Mouse (Mus musculus): ENCODE measurements at regions not wholly inside any gene's neighbourhood (a gene's known extent, or its start where the extent isn't known, plus 50 kb on each side); places are given as distances from the start of the nearest gene placed in this dataset.

DNA sequence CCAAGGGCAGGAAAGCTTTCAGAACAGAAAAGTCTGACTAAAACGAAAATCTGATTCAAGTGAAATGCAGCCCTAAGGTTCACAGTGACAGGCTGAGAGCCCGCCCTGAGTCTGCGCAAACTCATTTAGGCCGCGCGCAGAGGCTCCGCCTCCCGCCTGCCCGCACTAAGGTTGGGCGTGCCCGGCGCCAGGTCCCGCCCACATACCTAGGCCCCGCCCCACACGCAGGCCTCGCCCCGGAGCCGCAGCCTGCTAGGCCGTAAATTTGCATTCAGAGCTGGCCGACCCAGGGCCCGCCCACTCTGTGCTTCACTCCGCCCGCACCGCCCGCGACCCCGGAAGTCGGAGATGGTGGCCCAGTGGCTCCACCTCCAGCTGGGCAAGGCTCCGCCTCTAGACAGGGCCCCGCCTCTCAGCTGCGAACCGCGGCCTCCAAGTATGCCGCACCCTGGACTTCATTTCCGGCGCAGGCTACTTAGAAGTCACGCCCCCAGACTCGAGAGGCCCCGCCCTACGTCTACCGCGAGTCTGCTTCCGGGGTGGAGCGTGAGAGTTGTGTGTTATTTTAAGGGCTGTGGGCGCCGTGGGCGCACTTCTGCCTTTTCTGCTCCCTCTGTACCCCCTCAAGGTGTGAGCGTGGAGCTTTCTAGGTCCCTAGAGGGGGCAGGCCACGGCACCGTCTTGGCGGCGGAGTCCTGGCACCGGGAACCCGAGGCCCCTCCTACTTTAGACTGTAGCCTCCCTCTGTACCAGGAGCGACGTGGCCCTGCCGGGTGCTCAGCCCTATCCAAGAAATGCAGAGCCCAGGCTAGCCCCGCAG is 52.3 kb upstream of the Wnt7b start:
- Histone ChIP-seq H3K4me1 (ENCODE audit: control insufficient read depth, insufficient read depth, low read length) (0 out of 2 replicates have a peak, but pooled peaks cover 2% of the 10 kb centered on the region), H3K4me3 (replicated peaks; ENCODE audit: extremely low read depth, low read depth, low read length) (peak overlapping the region; percentile 93)
- under 1% methylated on average over 58 of the region's 58 CpGs for WGBS
- peak; percentile 99 for DNase-seq
- no peak for TF ChIP-seq CTCF (IDR thresholded peaks at IDR 0.05; ENCODE audit: insufficient read depth, low read length)
- peak; percentile 99 for TF ChIP-seq POLR2A (IDR thresholded peaks at IDR 0.05; ENCODE audit: borderline replicate concordance, extremely low read depth, low read depth, low read length)

DNA sequence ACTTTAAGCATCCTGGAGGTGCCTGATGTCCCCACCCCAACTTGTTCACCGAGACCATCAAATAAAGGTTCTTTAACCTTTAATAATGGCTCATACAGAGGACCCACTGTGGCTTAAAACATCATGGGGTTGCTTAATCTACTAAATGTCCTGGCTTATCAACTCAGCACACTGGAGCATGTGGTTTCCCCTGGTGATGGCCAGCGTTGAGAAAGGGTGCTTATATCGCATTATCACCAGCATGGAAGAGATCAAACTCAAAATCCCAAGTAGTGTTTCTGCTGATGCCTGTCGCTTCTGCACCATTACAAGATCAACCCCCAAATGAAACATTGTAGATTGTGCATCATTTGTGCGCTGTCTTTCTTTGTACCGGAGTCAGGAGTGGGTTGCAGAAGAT is 53.2 kb upstream of the Wnt7b start:
- no peak for TF ChIP-seq POLR2A (IDR thresholded peaks at IDR 0.05; ENCODE audit: borderline replicate concordance, extremely low read depth, low read depth, low read length)
- TF ChIP-seq CTCF (IDR thresholded peaks at IDR 0.05; ENCODE audit: insufficient read depth, low read length): no peak
- Histone ChIP-seq H3K4me1 (ENCODE audit: control insufficient read depth, insufficient read depth, low read length) (0 out of 2 replicates have a peak, but pooled peaks cover 2% of the 10 kb centered on the region), H3K4me3 (replicated peaks; ENCODE audit: extremely low read depth, low read depth, low read length) (no peak overlapping the region)
- no peak for DNase-seq
- WGBS: 89% methylated on average over 6 of the region's 6 CpGs

DNA sequence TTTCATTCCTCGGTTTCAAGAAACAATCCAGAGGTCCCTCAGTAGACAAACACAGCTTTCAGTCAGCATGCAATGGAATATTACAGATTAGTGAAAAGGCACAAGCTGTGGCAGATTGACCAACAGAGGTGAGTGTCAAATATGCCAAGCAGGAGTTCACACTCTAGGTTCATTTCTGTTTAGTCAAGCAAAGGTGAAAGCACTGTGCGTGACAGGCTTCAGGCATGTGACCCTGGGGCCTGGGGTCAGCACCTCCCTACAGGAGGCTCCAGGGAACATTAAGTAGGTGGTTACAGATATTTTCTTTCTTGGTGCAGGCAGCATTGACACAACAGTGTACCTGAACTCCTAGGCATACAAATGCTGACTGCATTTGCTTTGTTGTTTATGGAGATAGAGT is 57.3 kb upstream of the Wnt7b start:
- WGBS: 86% methylated on average over 2 of the region's 2 CpGs
- Histone ChIP-seq H3K4me1 (ENCODE audit: control insufficient read depth, insufficient read depth, low read length) (0 out of 2 replicates have a peak, but pooled peaks cover 2% of the 10 kb centered on the region), H3K4me3 (replicated peaks; ENCODE audit: extremely low read depth, low read depth, low read length) (no peak overlapping the region)
- no peak for DNase-seq
- no peak for TF ChIP-seq CTCF (IDR thresholded peaks at IDR 0.05; ENCODE audit: insufficient read depth, low read length)
- no peak for TF ChIP-seq POLR2A (IDR thresholded peaks at IDR 0.05; ENCODE audit: borderline replicate concordance, extremely low read depth, low read depth, low read length)

DNA sequence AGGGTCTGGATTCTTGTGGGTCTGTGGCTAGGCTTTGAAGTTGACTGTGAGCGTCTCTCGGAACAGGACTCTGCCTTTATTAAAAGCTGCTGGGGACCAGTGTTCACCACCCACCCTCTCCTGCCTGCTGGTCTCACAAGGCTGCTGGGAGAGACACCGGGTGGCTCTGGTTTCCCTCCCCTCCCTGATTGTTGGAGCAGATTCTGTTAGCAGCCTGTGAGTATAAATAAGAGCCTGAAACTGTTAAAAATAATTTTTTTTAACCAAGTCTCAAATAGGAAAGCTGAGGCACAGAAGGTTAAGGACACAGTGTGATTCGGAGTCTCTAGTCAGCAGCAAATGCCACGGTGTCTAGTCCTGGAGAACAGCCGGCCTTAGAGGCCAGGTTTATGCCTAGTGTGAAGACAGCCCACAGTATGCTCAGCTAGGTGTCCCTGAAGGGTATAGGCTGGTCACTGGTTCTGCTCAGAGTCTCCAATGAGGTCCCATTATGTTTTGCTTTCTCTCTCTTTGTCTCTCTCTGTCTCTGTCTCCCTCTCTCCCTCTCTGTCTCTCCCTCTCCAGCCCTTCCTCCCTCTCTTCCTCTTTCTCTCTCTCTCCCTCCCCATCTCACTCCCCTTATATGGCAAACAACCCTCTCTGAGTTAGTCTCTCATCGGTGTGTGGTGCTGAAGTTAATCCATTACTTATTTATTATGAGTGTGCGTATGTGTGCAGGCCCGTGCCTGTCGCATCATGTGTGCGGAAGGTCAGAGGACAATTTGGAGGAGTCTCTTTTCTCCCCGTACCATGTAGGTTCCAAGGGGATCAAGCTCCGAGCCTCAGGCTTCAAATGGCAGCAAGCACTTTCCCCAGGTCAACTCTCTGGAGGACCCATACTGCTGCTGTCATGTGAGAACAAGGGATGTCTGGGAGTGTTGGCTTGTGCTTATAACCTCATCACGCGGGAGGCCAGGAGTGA is 59.1 kb upstream of the Wnt7b start:
- H3K4me3 ChIP-seq (replicated peaks; ENCODE audit: extremely low read depth, low read depth, low read length): no peak overlapping the region
- H3K4me1 ChIP-seq (ENCODE audit: control insufficient read depth, insufficient read depth, low read length): no peaks in the 10 kb centered on the region; the same call in 1 of the 2 replicates
- DNase-seq: no peak
- WGBS: 72% methylated on average over 15 of the region's 15 CpGs
- no peak for TF ChIP-seq POLR2A (IDR thresholded peaks at IDR 0.05; ENCODE audit: borderline replicate concordance, extremely low read depth, low read depth, low read length)

DNA sequence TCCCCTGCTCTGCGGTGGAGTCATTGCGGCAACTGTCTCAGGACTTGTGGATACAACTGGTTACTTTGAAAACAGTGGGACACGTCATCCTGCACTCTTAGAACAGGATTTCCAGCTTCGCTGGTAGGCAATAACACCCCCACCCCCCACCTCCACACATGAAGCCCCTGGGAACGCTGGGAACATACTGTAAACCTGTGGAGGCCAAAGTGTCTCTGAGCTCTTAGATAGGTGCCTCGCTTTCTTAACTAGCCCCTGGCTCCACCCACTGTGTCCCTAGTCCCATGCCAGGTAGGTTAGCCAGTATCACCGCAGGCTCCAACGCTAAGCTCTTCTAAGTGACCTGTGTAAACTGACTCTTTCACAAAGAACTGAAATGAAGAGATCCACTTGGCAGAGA is 63.1 kb upstream of the Wnt7b start:
- 24% methylated on average over 8 of the region's 8 CpGs for WGBS
- DNase-seq: peak; percentile 61
- H3K4me3 ChIP-seq (replicated peaks; ENCODE audit: extremely low read depth, low read depth, low read length): peak overlapping the region; percentile 69
- TF ChIP-seq CTCF (IDR thresholded peaks at IDR 0.05; ENCODE audit: insufficient read depth, low read length) (no peak), POLR2A (IDR thresholded peaks at IDR 0.05; ENCODE audit: borderline replicate concordance, extremely low read depth, low read depth, low read length) (peak; percentile 45; the same call in 1 of the 2 replicates)
- H3K4me1 ChIP-seq (ENCODE audit: control insufficient read depth, insufficient read depth, low read length): peaks cover 13% of the 10 kb centered on the region

DNA sequence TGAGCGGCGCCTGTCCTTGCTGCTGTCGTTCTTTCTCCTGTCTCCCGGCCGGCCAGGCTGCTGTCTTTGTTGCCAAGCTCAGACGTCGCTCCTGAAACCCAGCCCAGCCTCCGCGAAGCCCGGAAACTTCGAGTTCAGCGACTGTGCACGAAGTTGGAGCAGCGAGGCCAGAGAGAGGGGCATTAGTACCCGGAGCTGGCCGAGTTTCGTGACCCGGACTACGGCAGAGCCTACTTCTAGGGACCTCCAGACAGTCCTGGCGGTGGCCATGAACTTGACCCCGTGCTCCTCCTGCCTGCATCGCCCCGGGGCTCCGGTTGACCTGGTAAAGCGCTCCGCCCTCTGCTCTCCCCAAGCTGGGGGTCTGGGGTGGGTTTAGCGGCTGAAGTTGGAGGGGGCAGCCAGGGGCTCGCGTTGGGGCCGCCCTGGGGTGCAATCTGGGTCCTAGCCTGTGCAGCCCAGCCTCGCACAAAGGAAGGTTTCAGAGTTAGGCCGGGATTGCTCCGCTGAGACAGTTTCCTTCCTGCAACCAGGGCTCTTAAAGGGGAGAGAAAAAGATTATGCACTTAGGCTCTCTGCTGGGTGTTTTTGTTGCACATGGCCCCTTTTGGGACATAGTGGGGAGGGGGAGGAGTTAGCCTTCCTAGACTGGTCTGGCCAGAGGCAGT is 63.8 kb upstream of the Wnt7b start:
- peak; percentile 68; the same call in 1 of the 2 replicates for TF ChIP-seq POLR2A (IDR thresholded peaks at IDR 0.05; ENCODE audit: borderline replicate concordance, extremely low read depth, low read depth, low read length)
- TF ChIP-seq CTCF (IDR thresholded peaks at IDR 0.05; ENCODE audit: insufficient read depth, low read length): no peak
- peak overlapping the region; percentile 69 for H3K4me3 ChIP-seq (replicated peaks; ENCODE audit: extremely low read depth, low read depth, low read length)
- whole genome bisulfite sequencing: under 1% methylated on average over 33 of the region's 33 CpGs
- DNase-seq: peak; percentile 77
- H3K4me1 ChIP-seq (ENCODE audit: control insufficient read depth, insufficient read depth, low read length): peaks cover 13% of the 10 kb centered on the region

DNA sequence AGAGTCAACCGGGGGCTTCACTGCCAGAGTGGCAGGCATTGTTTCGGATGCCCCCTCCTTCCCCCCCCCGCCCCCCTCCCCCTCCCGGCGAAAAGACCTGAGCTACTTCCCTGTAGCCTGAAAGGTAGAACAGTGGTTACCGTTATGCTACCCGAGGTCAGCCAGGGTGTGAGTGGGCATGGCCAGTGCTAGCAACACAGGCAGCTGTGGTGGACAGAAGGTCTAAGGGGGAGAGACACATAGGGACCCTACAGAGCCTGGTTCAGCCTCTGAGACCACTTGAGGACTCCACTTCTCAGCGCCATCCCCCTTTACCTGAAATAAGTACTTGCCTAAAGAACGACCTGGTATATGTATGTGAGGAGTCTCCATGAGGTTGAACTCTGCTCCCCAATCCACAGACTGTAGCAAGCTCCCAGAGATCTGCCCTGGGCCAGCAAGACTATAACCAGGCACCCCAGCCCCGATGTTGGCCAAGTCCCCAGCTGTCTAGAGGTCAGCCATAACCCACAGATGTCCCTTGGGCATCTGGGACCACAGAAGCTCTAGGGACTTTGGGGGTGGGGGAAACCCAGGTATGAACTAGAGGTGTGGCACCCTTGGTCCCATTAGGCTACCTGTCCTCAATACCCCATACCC is 64.5 kb upstream of the Wnt7b start:
- no peak for DNase-seq
- peaks cover 13% of the 10 kb centered on the region for H3K4me1 ChIP-seq (ENCODE audit: control insufficient read depth, insufficient read depth, low read length)
- WGBS: 18% methylated on average over 9 of the region's 10 CpGs
- peak overlapping the region; percentile 69 for H3K4me3 ChIP-seq (replicated peaks; ENCODE audit: extremely low read depth, low read depth, low read length)
- TF ChIP-seq CTCF (IDR thresholded peaks at IDR 0.05; ENCODE audit: insufficient read depth, low read length): no peak
- no peak for TF ChIP-seq POLR2A (IDR thresholded peaks at IDR 0.05; ENCODE audit: borderline replicate concordance, extremely low read depth, low read depth, low read length)

DNA sequence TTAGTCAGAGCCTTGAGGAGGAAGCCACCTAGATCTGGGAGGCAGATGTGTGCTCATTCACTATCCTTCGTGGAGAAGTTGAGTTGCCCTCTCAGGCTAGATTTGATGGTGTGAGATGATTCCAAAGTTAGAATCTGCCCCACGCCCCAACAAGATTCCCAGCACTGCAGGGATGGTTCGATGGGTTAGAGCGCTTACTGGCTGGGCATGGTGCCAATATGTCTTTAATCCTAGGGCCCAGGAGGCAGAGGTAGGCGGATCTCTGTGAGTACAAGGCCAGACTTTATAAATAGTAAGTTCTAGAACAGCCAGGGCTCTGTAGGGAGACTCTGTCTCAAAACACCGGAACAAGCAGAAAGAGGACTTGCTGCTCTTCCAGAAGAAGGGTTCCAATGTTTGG is 65.3 kb upstream of the Wnt7b start:
- TF ChIP-seq POLR2A (IDR thresholded peaks at IDR 0.05; ENCODE audit: borderline replicate concordance, extremely low read depth, low read depth, low read length) (no peak), CTCF (IDR thresholded peaks at IDR 0.05; ENCODE audit: insufficient read depth, low read length) (no peak)
- Histone ChIP-seq H3K4me3 (replicated peaks; ENCODE audit: extremely low read depth, low read depth, low read length) (no peak overlapping the region), H3K4me1 (ENCODE audit: control insufficient read depth, insufficient read depth, low read length) (peaks cover 16% of the 10 kb centered on the region)
- DNase-seq: no peak
- WGBS: 19% methylated on average over 6 of the region's 6 CpGs
